Mouse (Mus musculus) spleen, postnatal 4 days (tissue): ENCODE data around the gene Pax6.

ENCODE experiments used
- DNase-seq, 2 experiments: peaks; one replicate each; pipeline ENCODE4 v3.0.0; 2022; ENCODE audit warnings: low spot score in 2 of 2

Pax6 gene

DNA sequence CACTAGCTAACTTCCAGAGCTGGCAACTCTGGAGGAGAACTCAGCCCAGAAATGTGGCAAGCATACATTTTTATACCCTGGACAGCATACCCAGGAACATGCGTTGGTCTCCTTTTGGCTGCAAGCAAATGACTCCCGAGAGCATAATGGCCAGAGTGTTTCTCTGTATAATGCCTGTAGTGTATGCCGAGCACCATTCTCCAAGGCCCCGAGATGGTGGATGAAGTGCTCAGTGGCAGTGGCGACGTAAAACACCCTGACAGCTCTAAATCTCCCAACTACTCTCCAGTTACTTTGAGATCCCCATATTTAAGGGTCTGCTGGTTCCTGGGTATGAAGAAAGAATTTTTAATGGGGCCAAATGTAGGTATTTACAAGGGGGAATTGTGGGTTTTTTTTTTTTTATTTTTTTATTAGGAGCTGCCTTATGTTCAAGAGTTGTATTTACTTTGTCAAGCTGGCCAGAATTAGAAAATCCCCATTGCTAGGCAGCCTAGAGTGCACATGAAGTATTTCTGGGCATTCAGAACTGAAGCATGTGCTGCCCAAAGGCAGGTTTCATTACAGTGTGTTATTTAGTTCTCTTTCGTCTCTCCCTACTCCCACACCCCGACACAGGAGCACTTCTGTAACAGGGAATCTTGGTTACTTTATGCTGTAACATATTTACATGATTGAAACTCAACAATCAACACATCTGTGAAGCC is 46.9 kb downstream of the Pax6 start:
- DNase-seq: no peak

DNA sequence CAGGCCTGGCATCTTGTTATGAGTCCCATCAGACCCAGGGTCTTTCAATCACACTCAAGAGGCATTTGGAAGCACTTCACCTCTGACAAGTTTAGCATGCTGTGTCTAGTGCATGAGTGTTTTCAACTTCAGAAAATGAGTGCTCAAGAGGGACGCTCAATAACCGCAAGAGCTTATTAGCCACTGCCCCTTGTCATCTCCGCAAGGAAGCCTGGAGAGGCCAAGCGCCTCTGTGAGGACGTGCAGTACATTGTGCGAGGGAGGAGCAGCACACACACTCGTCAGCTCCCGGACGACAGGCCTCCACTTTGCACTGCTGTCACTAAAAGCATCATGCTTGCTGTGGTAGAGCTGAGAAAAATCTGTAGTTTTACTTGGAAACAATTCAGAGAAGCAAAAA is 58.0 kb downstream of the Pax6 start:
- DNase-seq: no peak

DNA sequence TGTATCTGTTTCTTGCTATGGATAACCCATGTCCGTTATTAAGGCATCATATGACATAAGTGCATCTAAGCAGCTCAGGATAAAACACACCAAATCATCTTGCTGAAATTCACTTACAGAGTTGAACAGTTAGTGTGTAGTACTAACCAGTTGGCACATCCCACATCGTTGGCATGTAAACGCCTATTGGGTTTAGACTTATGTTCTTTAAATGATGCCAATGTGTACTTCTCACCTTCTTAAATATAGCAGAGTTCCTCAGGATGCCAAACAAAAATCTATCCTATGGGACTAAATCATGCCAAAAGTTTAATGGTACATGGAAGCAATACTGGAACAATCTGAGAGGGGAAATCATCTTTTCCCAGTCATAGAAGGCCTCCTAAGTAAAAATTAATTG is 62.0 kb downstream of the Pax6 start:
- DNase-seq: no peak

DNA sequence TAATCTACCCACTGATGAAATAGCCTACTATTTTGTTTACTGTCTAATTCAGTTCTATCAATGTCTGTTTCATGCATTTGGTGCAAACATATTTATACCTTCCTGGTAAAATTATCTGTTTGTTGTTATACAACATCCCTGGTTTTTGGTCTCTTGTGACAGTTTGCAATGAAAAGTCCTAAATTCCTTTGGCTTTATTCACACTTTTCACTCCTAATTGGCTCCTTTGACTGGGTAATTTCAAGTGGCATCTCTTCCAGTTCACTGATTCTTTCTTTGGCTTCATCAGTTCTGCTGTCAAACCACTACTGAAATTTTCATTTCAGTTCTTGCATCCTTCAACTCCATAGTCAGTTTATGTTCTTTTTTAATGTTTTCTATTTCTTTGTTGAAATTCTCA is 67.5 kb downstream of the Pax6 start:
- no peak for DNase-seq

DNA sequence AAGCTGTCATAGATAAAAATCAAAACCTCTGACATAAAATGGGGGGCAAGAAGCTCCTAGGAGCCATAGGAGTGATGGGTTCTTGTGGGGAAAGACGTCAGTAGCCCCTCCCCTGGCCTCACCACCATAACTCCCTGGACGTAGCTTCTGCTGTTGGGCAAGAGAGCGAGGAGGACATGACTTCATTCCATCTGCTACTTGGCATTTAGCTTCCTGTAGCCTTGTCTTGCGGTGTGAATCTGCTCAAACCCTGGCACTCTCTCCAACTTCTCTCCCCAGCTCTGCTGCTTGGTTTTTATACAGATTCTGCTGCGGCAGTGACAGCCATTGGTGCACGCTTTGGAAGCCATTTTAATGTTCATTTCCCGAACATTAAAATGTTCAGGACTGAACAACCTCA is 78.2 kb downstream of the Pax6 start:
- DNase-seq: no peak
